ENCODE assay signal across 11 mouse cellular contexts in the genomic region with DNA sequence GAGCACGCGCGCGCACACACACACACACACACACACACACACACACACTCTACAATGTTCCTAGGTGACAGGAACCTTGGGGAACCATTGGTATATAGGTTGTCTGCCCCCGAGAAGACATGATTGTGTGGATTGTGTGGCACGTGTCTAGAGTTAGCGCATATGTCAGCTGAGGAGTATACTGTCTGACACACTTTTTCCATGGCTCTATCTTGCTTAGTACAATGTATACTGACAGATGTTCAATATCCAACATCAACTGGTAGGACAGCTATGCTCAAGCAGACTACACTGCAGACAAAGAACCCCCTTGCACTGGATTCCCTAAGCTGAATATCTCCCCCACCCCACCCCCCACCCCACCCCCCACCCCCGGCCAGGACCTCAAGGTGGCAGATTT.
A peak's percentile ranks its signal among the peaks of the same experiment; 100 is the strongest.
DNase-seq lines count a peak whose midpoint lies in the region; ATAC-seq lines count a peak whose summit lies in the region.
"Had no signal": no experiment of that assay in that cellular context is flagged by ENCODE, and none has a peak within 500 bp of the region (broad histone marks: within the 10 kb centered on the region; RNA-seq: fewer than 3 reads in every experiment).

No protein-coding gene starts in this region.

- 81% methylated on average over 8 of the region's 8 CpGs for WGBS in heart, embryonic 15.5 days
- 70% methylated on average over 8 of the region's 8 CpGs for WGBS in lung, embryonic 15.5 days
- 95% methylated on average over 8 of the region's 8 CpGs for WGBS in hindbrain, embryonic 14.5 days
- 82% methylated on average over 8 of the region's 8 CpGs for WGBS in stomach, embryonic 14.5 days

- peaks cover 40% of the 10 kb centered on the region for H3K4me1 ChIP-seq in heart, embryonic 15.5 days (replicated peaks)
- peaks cover 64% of the 10 kb centered on the region for H3K4me1 ChIP-seq in lung, embryonic 15.5 days
- peaks cover 19% of the 10 kb centered on the region for H3K4me1 ChIP-seq in hindbrain, embryonic 14.5 days (replicated peaks; ENCODE audit: control insufficient read depth, insufficient read depth, low read length)
- peaks cover 47% of the 10 kb centered on the region for H3K4me1 ChIP-seq in stomach, embryonic 14.5 days (ENCODE audit: control insufficient read depth, insufficient read depth, low read length)

- peak overlapping the region; percentile 84 for H3K27ac ChIP-seq in heart, embryonic 15.5 days
- H3K27ac ChIP-seq in lung, embryonic 15.5 days: peak overlapping the region; percentile 97
- 0 out of 2 replicates have a peak overlapping the region, but pooled peaks have one; percentile 70 for H3K27ac ChIP-seq in hindbrain, embryonic 14.5 days
- H3K27ac ChIP-seq in stomach, embryonic 14.5 days (ENCODE audit: low read length): peak overlapping the region; percentile 72; the same call in 1 of the 2 replicates
- H3K27ac ChIP-seq: macrophage had no signal

- ATAC-seq in heart, embryonic 15.5 days (replicated peaks; ENCODE audit: insufficient number of reproducible peaks, insufficient read depth, low FRiP score, low read depth): no peak
- peak; percentile 51 for ATAC-seq in lung, embryonic 15.5 days (ENCODE audit: borderline replicate concordance, extremely low read depth, low FRiP score, low TSS enrichment)
- no peak for ATAC-seq in hindbrain, embryonic 14.5 days (ENCODE audit: low FRiP score)
- ATAC-seq in stomach, embryonic 14.5 days (ENCODE audit: insufficient number of reproducible peaks, insufficient read depth, low FRiP score, low read depth): no peak

- no peaks in the 10 kb centered on the region for H3K9me3 ChIP-seq in heart, embryonic 15.5 days (replicated peaks)
- H3K9me3 ChIP-seq in lung, embryonic 15.5 days: 0 out of 2 replicates have a peak, but pooled peaks cover 2% of the 10 kb centered on the region
- H3K9me3 ChIP-seq in hindbrain, embryonic 14.5 days (ENCODE audit: control insufficient read depth, low read length): peaks cover 4% of the 10 kb centered on the region; the same call in 1 of the 2 replicates
- H3K9me3 ChIP-seq in stomach, embryonic 14.5 days (ENCODE audit: control insufficient read depth, low read depth, low read length): peaks cover under 1% of the 10 kb centered on the region; the same call in 1 of the 2 replicates

- no peak overlapping the region for H3K4me2 ChIP-seq in heart, embryonic 15.5 days
- H3K4me2 ChIP-seq in lung, embryonic 15.5 days: no peak overlapping the region
- no peak overlapping the region for H3K4me2 ChIP-seq in hindbrain, embryonic 14.5 days (replicated peaks)
- H3K4me2 ChIP-seq in stomach, embryonic 14.5 days (replicated peaks; ENCODE audit: low read depth, low read length): no peak overlapping the region

- no peak overlapping the region for H3K4me3 ChIP-seq in heart, embryonic 15.5 days
- H3K4me3 ChIP-seq in lung, embryonic 15.5 days: no peak overlapping the region
- H3K4me3 ChIP-seq in hindbrain, embryonic 14.5 days (replicated peaks; ENCODE audit: low read length): no peak overlapping the region
- H3K4me3 ChIP-seq in stomach, embryonic 14.5 days (ENCODE audit: low read depth, low read length): no peak overlapping the region
- H3K4me3 ChIP-seq: heart, embryonic 12.5 days had no signal

- H3K27me3 ChIP-seq in heart, embryonic 15.5 days: no peaks in the 10 kb centered on the region
- H3K27me3 ChIP-seq in lung, embryonic 15.5 days: no peaks in the 10 kb centered on the region
- H3K27me3 ChIP-seq in hindbrain, embryonic 14.5 days (ENCODE audit: control insufficient read depth, insufficient read depth, low read length): 0 out of 2 replicates have a peak, but pooled peaks cover 20% of the 10 kb centered on the region
- H3K27me3 ChIP-seq in stomach, embryonic 14.5 days (ENCODE audit: control insufficient read depth, insufficient read depth, low read length): no peaks in the 10 kb centered on the region
- H3K27me3 ChIP-seq: heart, embryonic 12.5 days; Patski had no signal

- H3K9ac ChIP-seq in heart, embryonic 15.5 days: no peak overlapping the region
- no peak overlapping the region for H3K9ac ChIP-seq in lung, embryonic 15.5 days
- H3K9ac ChIP-seq in hindbrain, embryonic 14.5 days: no peak overlapping the region
- H3K9ac ChIP-seq in stomach, embryonic 14.5 days (replicated peaks; ENCODE audit: low read depth, low read length): no peak overlapping the region
- H3K9ac ChIP-seq: heart, embryonic 12.5 days had no signal

- intact Hi-C loops in left cerebral cortex, postnatal 25 days (cut with DNase I): no loop called here

- DNase-seq in heart, adult 8-10 months (ENCODE audit: low spot score): no peak
- DNase-seq in lung, postnatal 14 days: no peak
- no peak for DNase-seq in hindbrain, embryonic 14.5 days (ENCODE audit: low spot score)
- DNase-seq in left cerebral cortex, postnatal 25 days (ENCODE audit: low spot score in 2 of 2): no peak
- no peak for DNase-seq in right cerebral cortex, postnatal 14 days

- no peaks in the 10 kb centered on the region for H3K36me3 ChIP-seq in heart, embryonic 15.5 days
- no peaks in the 10 kb centered on the region for H3K36me3 ChIP-seq in lung, embryonic 15.5 days
- H3K36me3 ChIP-seq in hindbrain, embryonic 14.5 days (replicated peaks; ENCODE audit: control insufficient read depth, insufficient read depth): no peaks in the 10 kb centered on the region
- H3K36me3 ChIP-seq in stomach, embryonic 14.5 days (ENCODE audit: control insufficient read depth, insufficient read depth, low read length): no peaks in the 10 kb centered on the region
- H3K36me3 ChIP-seq: heart, embryonic 12.5 days had no signal
